Mouse (Mus musculus): ENCODE data around the gene Edrf1. TPM values are rescaled to one million over a fixed set of nuclear protein-coding genes. Genes with fewer than 3 reads are reported as not detected.

Gene Edrf1
- polyA plus RNA-seq (2012; rRNA removed): 12.0 and 12.4 TPM in 2 replicates

DNA sequence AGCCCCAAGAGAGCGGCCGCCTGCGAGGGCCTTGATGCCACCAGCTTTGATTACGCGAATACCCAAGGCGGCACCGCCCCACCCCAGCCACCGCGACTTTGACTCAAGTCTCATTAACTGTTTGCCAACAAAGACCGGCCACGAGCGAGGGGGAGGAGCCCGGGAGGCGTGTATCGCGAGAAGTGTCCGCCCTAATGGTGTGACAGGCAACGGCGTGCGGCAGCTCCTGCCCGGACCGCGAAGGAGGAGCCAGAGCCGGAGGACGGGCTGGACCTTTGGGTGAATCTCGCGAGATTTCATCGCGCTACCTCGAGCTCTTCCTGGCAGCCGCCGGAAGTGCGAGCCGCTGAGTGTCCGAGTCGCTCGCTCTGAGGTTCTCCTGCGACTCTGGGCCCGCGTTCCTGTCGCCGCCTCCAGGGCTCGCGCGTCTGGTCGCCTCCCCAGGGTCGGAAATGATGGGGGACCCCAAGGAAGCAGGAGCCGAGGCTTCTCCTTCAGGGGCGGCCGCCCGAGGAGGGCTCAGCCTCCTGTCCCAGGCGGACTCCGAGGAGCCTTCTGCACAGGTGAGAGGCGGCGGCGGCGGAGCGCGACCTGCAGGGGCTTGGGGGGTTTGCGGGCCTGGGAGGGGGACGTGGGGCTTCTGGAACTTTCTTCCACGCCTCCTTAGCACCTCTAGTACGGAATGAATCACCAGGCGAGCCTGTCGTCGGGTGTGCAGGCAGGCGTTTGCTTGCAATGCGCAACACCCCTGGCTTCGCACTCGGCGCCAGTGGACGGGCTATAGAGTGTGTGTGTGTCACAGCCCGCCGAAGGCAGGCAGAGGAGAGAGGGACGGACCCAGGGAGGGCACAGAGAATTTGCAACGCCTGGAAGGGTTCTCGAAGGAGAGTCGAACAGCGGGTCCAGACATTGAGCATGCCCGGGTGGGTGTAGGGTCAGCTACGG, at the start of gene Edrf1:
TSS of gene Edrf1 (plus strand) at position 183 of the 945 bp plus-strand sequence.
- Histone ChIP-seq H3K4me1 (ENCODE audit: control insufficient read depth, insufficient read depth, low read length) (peaks cover 2% of the 10 kb centered on the region; the same call in 1 of the 2 replicates), H3K27ac (ENCODE audit: control insufficient read depth, insufficient read depth, low read depth, low read length) (peak within 1 kb of the TSS; percentile 94), H3K4me3 (ENCODE audit: control insufficient read depth, low read depth, low read length) (peak within 1 kb of the TSS; percentile 94), H3K36me3 (ENCODE audit: control insufficient read depth, insufficient read depth, low read length) (peaks cover 1% of the 10 kb centered on the region; the same call in 1 of the 2 replicates), H3K27me3 (ENCODE audit: control insufficient read depth, insufficient read depth, low read length) (no peaks in the 10 kb centered on the region)
- TF ChIP-seq CTCF (IDR thresholded peaks at IDR 0.05; ENCODE audit: control insufficient read depth, insufficient read depth, insufficient replicate concordance, low read depth, low read length) (no peak), POLR2A (IDR thresholded peaks at IDR 0.05; ENCODE audit: control insufficient read depth, low read depth, low read length) (peak; percentile 98)

DNA sequence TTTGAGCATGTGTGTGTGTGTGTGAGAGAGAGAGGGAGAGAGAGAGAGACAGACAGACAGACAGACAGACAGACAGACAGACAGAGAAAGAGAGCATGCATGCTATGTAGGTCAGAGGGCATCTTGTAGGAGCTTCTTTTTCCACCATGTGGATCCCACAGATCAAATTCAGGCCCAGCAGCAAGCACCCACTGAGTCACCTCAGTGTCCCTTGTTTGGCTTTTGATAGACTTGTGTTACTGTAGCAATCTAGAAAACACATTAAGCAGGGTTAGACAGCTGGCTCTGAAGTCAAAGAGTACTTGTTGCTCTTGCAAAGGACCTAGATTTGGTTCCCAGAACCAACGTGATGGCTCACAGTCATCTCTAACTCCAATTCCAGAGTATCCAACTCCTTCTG, 45.6 kb upstream of the Edrf1 start:
- H3K27me3 ChIP-seq (ENCODE audit: control insufficient read depth, insufficient read depth, low read length): no peaks in the 10 kb centered on the region
- H3K4me3 ChIP-seq (ENCODE audit: control insufficient read depth, low read depth, low read length): no peak overlapping the region
- no peak overlapping the region for H3K27ac ChIP-seq (ENCODE audit: control insufficient read depth, insufficient read depth, low read depth, low read length)
- H3K4me1 ChIP-seq (ENCODE audit: control insufficient read depth, insufficient read depth, low read length): no peaks in the 10 kb centered on the region
- H3K36me3 ChIP-seq (ENCODE audit: control insufficient read depth, insufficient read depth, low read length): no peaks in the 10 kb centered on the region
- TF ChIP-seq CTCF (IDR thresholded peaks at IDR 0.05; ENCODE audit: control insufficient read depth, insufficient read depth, insufficient replicate concordance, low read depth, low read length) (no peak), POLR2A (IDR thresholded peaks at IDR 0.05; ENCODE audit: control insufficient read depth, low read depth, low read length) (no peak)

DNA sequence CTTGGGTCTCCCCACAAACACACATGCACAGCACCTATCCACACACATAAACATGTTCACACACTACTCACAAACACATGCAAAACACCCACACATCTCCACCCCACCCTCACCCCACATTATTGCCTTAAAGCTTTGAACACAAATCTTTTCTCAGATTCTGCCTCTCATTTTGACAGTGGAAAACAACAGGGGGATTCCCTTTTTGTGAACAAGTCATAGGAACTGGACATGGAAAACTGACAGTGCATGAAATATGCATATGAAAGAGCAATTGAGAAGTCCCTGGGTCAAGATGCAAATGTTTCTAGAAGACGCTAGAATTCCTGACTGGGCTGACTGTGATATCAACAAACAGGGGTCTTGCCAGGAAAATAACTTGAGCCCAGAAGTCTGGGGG, 36.8 kb upstream of the Edrf1 start:
- TF ChIP-seq POLR2A (IDR thresholded peaks at IDR 0.05; ENCODE audit: control insufficient read depth, low read depth, low read length) (no peak), CTCF (IDR thresholded peaks at IDR 0.05; ENCODE audit: control insufficient read depth, insufficient read depth, insufficient replicate concordance, low read depth, low read length) (no peak)
- H3K27me3 ChIP-seq (ENCODE audit: control insufficient read depth, insufficient read depth, low read length): no peaks in the 10 kb centered on the region
- H3K4me1 ChIP-seq (ENCODE audit: control insufficient read depth, insufficient read depth, low read length): no peaks in the 10 kb centered on the region
- no peak overlapping the region for H3K27ac ChIP-seq (ENCODE audit: control insufficient read depth, insufficient read depth, low read depth, low read length)
- peak overlapping the region; percentile 72 for H3K4me3 ChIP-seq (ENCODE audit: control insufficient read depth, low read depth, low read length)
- no peaks in the 10 kb centered on the region for H3K36me3 ChIP-seq (ENCODE audit: control insufficient read depth, insufficient read depth, low read length)

DNA sequence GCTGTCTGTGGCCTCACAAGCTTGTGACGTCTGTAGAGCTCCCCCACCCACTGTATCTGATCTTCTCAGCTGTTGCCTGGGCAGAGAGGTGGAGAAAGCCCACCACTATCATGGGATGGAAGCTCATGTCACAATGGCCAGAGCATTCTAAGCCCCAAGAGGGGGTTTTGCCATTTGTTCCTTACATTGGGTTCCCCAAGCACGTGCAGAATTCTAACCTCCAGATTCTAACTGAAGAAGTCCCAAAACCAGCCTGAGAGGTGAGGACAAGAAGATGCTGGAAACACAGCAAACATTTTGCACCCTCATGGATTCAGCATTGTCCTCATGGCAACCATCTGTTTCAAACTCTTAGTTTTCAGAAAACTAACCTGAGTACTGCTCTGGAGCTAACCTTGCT, 35.3 kb upstream of the Edrf1 start, which contains the start of gene Tex36:
TSS of gene Tex36 (minus strand) at position 101 of the 400 bp plus-strand sequence.
- peak within 1 kb of the TSS; percentile 74 for H3K4me3 ChIP-seq (ENCODE audit: control insufficient read depth, low read depth, low read length)
- no peaks in the 10 kb centered on the region for H3K4me1 ChIP-seq (ENCODE audit: control insufficient read depth, insufficient read depth, low read length)
- peak; percentile 66; the same call in 1 of the 2 replicates for TF ChIP-seq POLR2A (IDR thresholded peaks at IDR 0.05; ENCODE audit: control insufficient read depth, low read depth, low read length)
- no peak for TF ChIP-seq CTCF (IDR thresholded peaks at IDR 0.05; ENCODE audit: control insufficient read depth, insufficient read depth, insufficient replicate concordance, low read depth, low read length)
- no peaks in the 10 kb centered on the region for H3K27me3 ChIP-seq (ENCODE audit: control insufficient read depth, insufficient read depth, low read length)
- no peaks in the 10 kb centered on the region for H3K36me3 ChIP-seq (ENCODE audit: control insufficient read depth, insufficient read depth, low read length)
- H3K27ac ChIP-seq (ENCODE audit: control insufficient read depth, insufficient read depth, low read depth, low read length): no peak within 1 kb of the TSS

DNA sequence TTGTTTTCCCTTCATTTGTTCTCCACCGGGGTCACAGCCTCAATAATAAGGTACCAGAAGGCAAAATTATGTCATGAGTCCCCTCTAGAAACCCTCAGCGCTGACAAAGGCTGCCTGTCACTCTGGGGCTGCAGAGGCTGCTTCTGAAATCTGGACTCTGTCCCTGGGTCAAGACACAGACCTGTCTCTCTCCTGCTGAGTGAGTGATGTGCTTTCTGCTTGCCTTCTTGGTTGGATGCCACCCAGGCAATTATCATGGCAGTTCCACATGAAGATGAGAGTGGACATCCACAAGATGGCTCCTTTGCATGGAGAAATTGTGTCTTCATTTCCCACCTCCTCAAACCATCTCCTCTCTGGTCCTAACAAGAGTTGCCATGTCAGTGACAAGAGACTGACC, 34.2 kb upstream of the Edrf1 start:
- TF ChIP-seq POLR2A (IDR thresholded peaks at IDR 0.05; ENCODE audit: control insufficient read depth, low read depth, low read length): no peak
- no peak for TF ChIP-seq CTCF (IDR thresholded peaks at IDR 0.05; ENCODE audit: control insufficient read depth, insufficient read depth, insufficient replicate concordance, low read depth, low read length)
- no peaks in the 10 kb centered on the region for H3K36me3 ChIP-seq (ENCODE audit: control insufficient read depth, insufficient read depth, low read length)
- no peak overlapping the region for H3K4me3 ChIP-seq (ENCODE audit: control insufficient read depth, low read depth, low read length)
- H3K4me1 ChIP-seq (ENCODE audit: control insufficient read depth, insufficient read depth, low read length): no peaks in the 10 kb centered on the region
- H3K27ac ChIP-seq (ENCODE audit: control insufficient read depth, insufficient read depth, low read depth, low read length): no peak overlapping the region
- H3K27me3 ChIP-seq (ENCODE audit: control insufficient read depth, insufficient read depth, low read length): no peaks in the 10 kb centered on the region

DNA sequence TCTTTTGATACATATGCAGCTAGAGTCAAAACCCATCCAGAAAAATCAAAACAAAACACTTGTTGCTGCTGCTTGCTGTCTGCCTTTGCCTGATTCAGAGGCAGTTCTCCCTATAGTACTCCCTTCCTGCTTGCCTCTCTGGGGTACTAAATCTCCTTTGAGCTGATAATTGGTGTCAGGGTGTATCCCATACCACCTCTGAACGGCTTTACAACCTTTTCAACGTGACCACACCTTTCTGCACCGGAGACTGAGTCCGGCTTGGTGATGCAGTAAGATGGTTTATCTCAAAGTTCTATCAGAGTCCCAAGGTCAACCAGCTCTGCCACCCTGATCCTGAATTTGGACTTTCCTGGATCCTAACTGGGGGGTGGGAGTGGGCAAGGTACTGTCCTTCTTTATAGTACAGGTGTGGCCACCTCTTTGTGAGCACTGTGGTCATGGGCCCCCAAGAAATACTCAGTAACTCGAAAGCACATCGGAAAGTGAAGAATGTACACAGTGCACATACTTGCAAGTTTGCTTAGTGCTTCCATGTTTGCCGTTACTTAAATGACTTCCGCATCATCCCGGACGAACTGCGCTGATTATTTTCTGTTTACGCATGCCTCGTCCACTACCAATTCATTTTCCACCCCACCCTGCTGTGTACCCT, 32.8 kb upstream of the Edrf1 start:
- no peaks in the 10 kb centered on the region for H3K36me3 ChIP-seq (ENCODE audit: control insufficient read depth, insufficient read depth, low read length)
- no peaks in the 10 kb centered on the region for H3K27me3 ChIP-seq (ENCODE audit: control insufficient read depth, insufficient read depth, low read length)
- TF ChIP-seq CTCF (IDR thresholded peaks at IDR 0.05; ENCODE audit: control insufficient read depth, insufficient read depth, insufficient replicate concordance, low read depth, low read length) (no peak), POLR2A (IDR thresholded peaks at IDR 0.05; ENCODE audit: control insufficient read depth, low read depth, low read length) (no peak)
- H3K4me1 ChIP-seq (ENCODE audit: control insufficient read depth, insufficient read depth, low read length): no peaks in the 10 kb centered on the region
- no peak overlapping the region for H3K4me3 ChIP-seq (ENCODE audit: control insufficient read depth, low read depth, low read length)
- H3K27ac ChIP-seq (ENCODE audit: control insufficient read depth, insufficient read depth, low read depth, low read length): no peak overlapping the region

DNA sequence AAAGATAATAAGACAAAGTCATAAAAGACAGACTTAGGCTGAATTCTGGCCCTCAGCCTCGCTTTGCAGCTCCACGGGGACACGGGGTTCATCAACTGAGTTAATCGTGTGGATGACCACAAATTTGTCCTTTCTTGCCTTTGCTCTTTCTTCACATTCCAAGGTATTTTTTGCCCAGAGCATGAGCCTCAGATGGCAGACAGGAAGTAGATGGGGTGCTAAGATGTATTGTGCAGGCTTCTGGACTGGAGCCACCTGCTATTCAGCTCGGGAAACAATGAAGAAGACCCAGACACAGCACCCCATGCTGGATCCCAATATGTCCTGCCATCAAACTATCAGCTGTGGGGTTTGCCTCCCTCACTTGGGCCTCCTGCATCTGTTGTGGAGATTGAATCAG, 30.0 kb upstream of the Edrf1 start:
- Histone ChIP-seq H3K27me3 (ENCODE audit: control insufficient read depth, insufficient read depth, low read length) (no peaks in the 10 kb centered on the region), H3K27ac (ENCODE audit: control insufficient read depth, insufficient read depth, low read depth, low read length) (no peak overlapping the region), H3K36me3 (ENCODE audit: control insufficient read depth, insufficient read depth, low read length) (no peaks in the 10 kb centered on the region), H3K4me3 (ENCODE audit: control insufficient read depth, low read depth, low read length) (no peak overlapping the region), H3K4me1 (ENCODE audit: control insufficient read depth, insufficient read depth, low read length) (no peaks in the 10 kb centered on the region)
- TF ChIP-seq CTCF (IDR thresholded peaks at IDR 0.05; ENCODE audit: control insufficient read depth, insufficient read depth, insufficient replicate concordance, low read depth, low read length) (no peak), POLR2A (IDR thresholded peaks at IDR 0.05; ENCODE audit: control insufficient read depth, low read depth, low read length) (no peak)
